Comparison of ENCODE assay signal across 27 mouse cellular contexts in genomic region chr3:65315837-65316236, GRCm38 (mm10).
A peak's percentile ranks its signal among the peaks of the same experiment; 100 is the strongest.
DNase-seq lines count a peak whose midpoint lies in the region; ATAC-seq lines count a peak whose summit lies in the region.
"Had no signal": no experiment of that assay in that cellular context is flagged by ENCODE, and none has a peak within 500 bp of the region (broad histone marks: within the 10 kb centered on the region; RNA-seq: fewer than 3 reads in every experiment).

No protein-coding gene starts in this region.

- no peak overlapping the region for H3K4me2 ChIP-seq in forebrain, embryonic 12.5 days
- no peak overlapping the region for H3K4me2 ChIP-seq in forebrain, embryonic 15.5 days (replicated peaks)
- H3K4me2 ChIP-seq in midbrain, embryonic 11.5 days = no peak overlapping the region
- no peak overlapping the region for H3K4me2 ChIP-seq in midbrain, embryonic 14.5 days (ENCODE audit: low read length)
- H3K4me2 ChIP-seq: embryonic facial prominence, embryonic 13.5 days; embryonic facial prominence, embryonic 15.5 days; forebrain, embryonic 13.5 days had no signal

- H3K4me1 ChIP-seq in forebrain, embryonic 12.5 days = no peaks in the 10 kb centered on the region
- no peaks in the 10 kb centered on the region for H3K4me1 ChIP-seq in forebrain, embryonic 15.5 days
- no peaks in the 10 kb centered on the region for H3K4me1 ChIP-seq in midbrain, embryonic 11.5 days (ENCODE audit: control insufficient read depth, insufficient read depth, low read length)
- no peaks in the 10 kb centered on the region for H3K4me1 ChIP-seq in midbrain, embryonic 14.5 days (ENCODE audit: control insufficient read depth, insufficient read depth, low read length)
- H3K4me1 ChIP-seq: embryonic facial prominence, embryonic 13.5 days; embryonic facial prominence, embryonic 15.5 days; forebrain, embryonic 10.5 days; forebrain, embryonic 13.5 days had no signal

- 72% methylated on average over 6 of the region's 6 CpGs for WGBS in forebrain, embryonic 12.5 days
- WGBS in forebrain, embryonic 15.5 days = 58% methylated on average over 6 of the region's 6 CpGs
- WGBS in midbrain, embryonic 11.5 days = 75% methylated on average over 6 of the region's 6 CpGs
- WGBS in midbrain, embryonic 14.5 days = 71% methylated on average over 6 of the region's 6 CpGs

- no peaks in the 10 kb centered on the region for H3K27me3 ChIP-seq in forebrain, embryonic 12.5 days
- no peaks in the 10 kb centered on the region for H3K27me3 ChIP-seq in forebrain, embryonic 15.5 days
- H3K27me3 ChIP-seq in midbrain, embryonic 11.5 days (ENCODE audit: control insufficient read depth, insufficient read depth, low read length) = no peaks in the 10 kb centered on the region
- no peaks in the 10 kb centered on the region for H3K27me3 ChIP-seq in midbrain, embryonic 14.5 days (ENCODE audit: control insufficient read depth, insufficient read depth, low read length)
- H3K27me3 ChIP-seq: CH12.LX; embryonic facial prominence, embryonic 13.5 days; embryonic facial prominence, embryonic 15.5 days; forebrain, embryonic 13.5 days had no signal

- H3K27ac ChIP-seq in forebrain, embryonic 12.5 days = no peak overlapping the region
- H3K27ac ChIP-seq in forebrain, embryonic 15.5 days (replicated peaks) = no peak overlapping the region
- no peak overlapping the region for H3K27ac ChIP-seq in midbrain, embryonic 11.5 days (ENCODE audit: low read depth, low read length)
- no peak overlapping the region for H3K27ac ChIP-seq in midbrain, embryonic 14.5 days (replicated peaks; ENCODE audit: low read depth, low read length)
- H3K27ac ChIP-seq: embryonic facial prominence, embryonic 13.5 days; embryonic facial prominence, embryonic 15.5 days; forebrain, embryonic 10.5 days; forebrain, embryonic 13.5 days had no signal

- no peaks in the 10 kb centered on the region for H3K9me3 ChIP-seq in forebrain, embryonic 12.5 days
- H3K9me3 ChIP-seq in forebrain, embryonic 15.5 days = no peaks in the 10 kb centered on the region
- H3K9me3 ChIP-seq in midbrain, embryonic 11.5 days (ENCODE audit: control insufficient read depth, low read length) = no peaks in the 10 kb centered on the region
- no peaks in the 10 kb centered on the region for H3K9me3 ChIP-seq in midbrain, embryonic 14.5 days (ENCODE audit: control insufficient read depth, low read length)
- H3K9me3 ChIP-seq: embryonic facial prominence, embryonic 13.5 days; embryonic facial prominence, embryonic 15.5 days; forebrain, embryonic 10.5 days; forebrain, embryonic 13.5 days; G1E had no signal

- H3K36me3 ChIP-seq in forebrain, embryonic 12.5 days (replicated peaks) = no peaks in the 10 kb centered on the region
- H3K36me3 ChIP-seq in forebrain, embryonic 15.5 days = no peaks in the 10 kb centered on the region
- no peaks in the 10 kb centered on the region for H3K36me3 ChIP-seq in midbrain, embryonic 11.5 days (ENCODE audit: control insufficient read depth, insufficient read depth, low read length)
- H3K36me3 ChIP-seq in midbrain, embryonic 14.5 days (ENCODE audit: control insufficient read depth, insufficient read depth, low read length) = no peaks in the 10 kb centered on the region
- H3K36me3 ChIP-seq: embryonic facial prominence, embryonic 13.5 days; embryonic facial prominence, embryonic 15.5 days; forebrain, embryonic 10.5 days; G1E had no signal

- no peak overlapping the region for H3K9ac ChIP-seq in forebrain, embryonic 12.5 days
- no peak overlapping the region for H3K9ac ChIP-seq in forebrain, embryonic 15.5 days (replicated peaks)
- no peak overlapping the region for H3K9ac ChIP-seq in midbrain, embryonic 11.5 days (ENCODE audit: low read length)
- H3K9ac ChIP-seq in midbrain, embryonic 14.5 days (replicated peaks; ENCODE audit: low read length) = no peak overlapping the region
- H3K9ac ChIP-seq: embryonic facial prominence, embryonic 13.5 days; embryonic facial prominence, embryonic 15.5 days; forebrain, embryonic 13.5 days had no signal

- no peak overlapping the region for H3K4me3 ChIP-seq in forebrain, embryonic 12.5 days (replicated peaks)
- no peak overlapping the region for H3K4me3 ChIP-seq in forebrain, embryonic 15.5 days
- H3K4me3 ChIP-seq in midbrain, embryonic 11.5 days (ENCODE audit: low read depth, low read length) = no peak overlapping the region
- H3K4me3 ChIP-seq in midbrain, embryonic 14.5 days (replicated peaks; ENCODE audit: low read depth, low read length) = no peak overlapping the region
- H3K4me3 ChIP-seq: embryonic facial prominence, embryonic 13.5 days; embryonic facial prominence, embryonic 15.5 days; erythroblast, embryonic 14.5 days; forebrain, embryonic 10.5 days; forebrain, embryonic 13.5 days had no signal

- no peak for DNase-seq in midbrain, embryonic 11.5 days (ENCODE audit: low spot score, missing footprints)
- no peak for DNase-seq in midbrain, embryonic 14.5 days
- DNase-seq in NIH3T3 (ENCODE audit: low read depth) = peak; percentile 64
- DNase-seq in kidney, adult 8-10 months = no peak
- DNase-seq in right cerebral cortex, postnatal 25 days = no peak
- DNase-seq: adrenal gland, adult 2 months; adrenal gland, postnatal 10 days; adrenal gland, postnatal 25 days; B cell, adult 2 months; cerebellum, adult 11 months; cerebellum, adult 18-20 months; cerebellum, adult 8-10 months; cerebellum, adult 9-11 months; cerebellum, postnatal 14 days; cerebellum, postnatal 36 days; embryo, embryonic 11 days had no signal

- ATAC-seq in forebrain, embryonic 12.5 days (ENCODE audit: low FRiP score) = peak; percentile 30; the same call in 1 of the 2 replicates
- ATAC-seq in forebrain, embryonic 15.5 days (replicated peaks) = no peak
- 0 out of 2 replicates have a peak, but pooled peaks have one; percentile 50 for ATAC-seq in midbrain, embryonic 11.5 days (ENCODE audit: low FRiP score)
- no peak for ATAC-seq in midbrain, embryonic 14.5 days (ENCODE audit: low FRiP score, low TSS enrichment)
- ATAC-seq: CD4-positive, CD25-positive, alpha-beta regulatory T cell, adult 4 months; forebrain, embryonic 13.5 days; forebrain, embryonic 16.5 days had no signal

Comparison
In these comparisons a context has a peak if more than half of its experiments do, and no peak if none do; other contexts are left out.
1. ATAC-seq: peak in forebrain, embryonic 12.5 days (single experiment) and midbrain, embryonic 11.5 days (single experiment); none in forebrain, embryonic 15.5 days (single experiment) and midbrain, embryonic 14.5 days (single experiment).